Comparison of ENCODE assay signal across 10 mouse cellular contexts in genomic region chr12:106310171-106310570, GRCm38 (mm10).
DNase-seq lines count a peak whose midpoint lies in the region; ATAC-seq and TF ChIP-seq lines count a peak whose summit lies in the region.
"Had no signal": no experiment of that assay in that cellular context is flagged by ENCODE, and none has a peak within 500 bp of the region (broad histone marks: within the 10 kb centered on the region; RNA-seq: fewer than 3 reads in every experiment).

No protein-coding gene starts in this region.

- H3K27me3 ChIP-seq in kidney, embryonic 16.5 days (ENCODE audit: insufficient read depth, low read length): no peaks in the 10 kb centered on the region; the same call in 1 of the 2 replicates
- H3K27me3 ChIP-seq in embryonic facial prominence, embryonic 13.5 days: peaks cover 30% of the 10 kb centered on the region; the same call in 1 of the 2 replicates
- H3K27me3 ChIP-seq in intestine, postnatal 0 days (replicated peaks; ENCODE audit: control insufficient read depth, insufficient read depth, low read length): no peaks in the 10 kb centered on the region
- peaks cover 34% of the 10 kb centered on the region for H3K27me3 ChIP-seq in neural tube, embryonic 15.5 days (replicated peaks)
- H3K27me3 ChIP-seq: Patski had no signal

- DNase-seq in kidney, postnatal 14 days: no peak
- DNase-seq in urinary bladder, postnatal 25 days (ENCODE audit: low spot score): no peak
- no peak for DNase-seq in spleen, postnatal 14 days (ENCODE audit: low spot score in 2 of 2)
- DNase-seq in right cerebral cortex, adult 2 months (ENCODE audit: low spot score in 2 of 2): no peak

- no peak overlapping the region for H3K27ac ChIP-seq in kidney, embryonic 16.5 days (ENCODE audit: low read length)
- H3K27ac ChIP-seq in embryonic facial prominence, embryonic 13.5 days: no peak overlapping the region
- no peak overlapping the region for H3K27ac ChIP-seq in intestine, postnatal 0 days (ENCODE audit: low read depth, low read length)
- H3K27ac ChIP-seq in neural tube, embryonic 15.5 days (replicated peaks): no peak overlapping the region
- H3K27ac ChIP-seq: macrophage had no signal

- peak overlapping the region; percentile 53 for H3K4me3 ChIP-seq in kidney, embryonic 16.5 days (ENCODE audit: low read length)
- H3K4me3 ChIP-seq in embryonic facial prominence, embryonic 13.5 days: peak overlapping the region; percentile 54
- peak overlapping the region; percentile 40; the same call in 1 of the 2 replicates for H3K4me3 ChIP-seq in intestine, postnatal 0 days (ENCODE audit: low read depth, low read length)
- H3K4me3 ChIP-seq in neural tube, embryonic 15.5 days (replicated peaks): peak overlapping the region; percentile 42; the same call in 1 of the 2 replicates

- H3K4me1 ChIP-seq in kidney, embryonic 16.5 days (ENCODE audit: insufficient read depth, low read length): no peaks in the 10 kb centered on the region
- peaks cover 20% of the 10 kb centered on the region for H3K4me1 ChIP-seq in embryonic facial prominence, embryonic 13.5 days
- H3K4me1 ChIP-seq in intestine, postnatal 0 days (replicated peaks; ENCODE audit: control insufficient read depth, insufficient read depth, low read length): no peaks in the 10 kb centered on the region
- peaks cover 15% of the 10 kb centered on the region for H3K4me1 ChIP-seq in neural tube, embryonic 15.5 days

- WGBS in kidney, embryonic 16.5 days: 56% methylated on average over 6 of the region's 6 CpGs
- 46% methylated on average over 6 of the region's 6 CpGs for WGBS in embryonic facial prominence, embryonic 13.5 days
- WGBS in intestine, postnatal 0 days: 54% methylated on average over 6 of the region's 6 CpGs
- 47% methylated on average over 6 of the region's 6 CpGs for WGBS in neural tube, embryonic 15.5 days

- no peak for ATAC-seq in kidney, embryonic 16.5 days (ENCODE audit: low FRiP score, low TSS enrichment)
- no peak for ATAC-seq in embryonic facial prominence, embryonic 13.5 days (ENCODE audit: insufficient number of reproducible peaks, insufficient read depth, low FRiP score, low TSS enrichment, low read depth)
- ATAC-seq in intestine, postnatal 0 days: no peak
- no peak for ATAC-seq in neural tube, embryonic 15.5 days (ENCODE audit: low FRiP score)
- ATAC-seq: Patski had no signal

- peak overlapping the region; percentile 73 for H3K4me2 ChIP-seq in kidney, embryonic 16.5 days (replicated peaks; ENCODE audit: low read depth, low read length)
- H3K4me2 ChIP-seq in embryonic facial prominence, embryonic 13.5 days: peak overlapping the region; percentile 85
- H3K4me2 ChIP-seq in intestine, postnatal 0 days (replicated peaks; ENCODE audit: low read depth): peak overlapping the region; percentile 70
- H3K4me2 ChIP-seq in neural tube, embryonic 15.5 days: peak overlapping the region; percentile 79

- no peaks in the 10 kb centered on the region for H3K9me3 ChIP-seq in kidney, embryonic 16.5 days (ENCODE audit: low read length)
- no peaks in the 10 kb centered on the region for H3K9me3 ChIP-seq in embryonic facial prominence, embryonic 13.5 days
- H3K9me3 ChIP-seq in intestine, postnatal 0 days (ENCODE audit: control insufficient read depth): no peaks in the 10 kb centered on the region
- no peaks in the 10 kb centered on the region for H3K9me3 ChIP-seq in neural tube, embryonic 15.5 days (replicated peaks)

- no peak for TF ChIP-seq CTCF in intestine, postnatal 0 days (IDR thresholded peaks at IDR 0.05; ENCODE audit: low read depth)

- no peak overlapping the region for H3K9ac ChIP-seq in kidney, embryonic 16.5 days (replicated peaks; ENCODE audit: low read length)
- no peak overlapping the region for H3K9ac ChIP-seq in embryonic facial prominence, embryonic 13.5 days
- H3K9ac ChIP-seq in intestine, postnatal 0 days (ENCODE audit: low read depth, low read length): no peak overlapping the region
- H3K9ac ChIP-seq in neural tube, embryonic 15.5 days (replicated peaks): no peak overlapping the region

- no peaks in the 10 kb centered on the region for H3K36me3 ChIP-seq in kidney, embryonic 16.5 days (ENCODE audit: insufficient read depth, low read length)
- H3K36me3 ChIP-seq in embryonic facial prominence, embryonic 13.5 days: no peaks in the 10 kb centered on the region
- H3K36me3 ChIP-seq in intestine, postnatal 0 days (ENCODE audit: control insufficient read depth, insufficient read depth): no peaks in the 10 kb centered on the region
- no peaks in the 10 kb centered on the region for H3K36me3 ChIP-seq in neural tube, embryonic 15.5 days
